Mouse (Mus musculus) forebrain, embryonic 13.5 days (tissue): ENCODE results near the gene Snap29. TPM values are rescaled to one million over a fixed set of nuclear protein-coding genes. Genes with fewer than 3 reads are reported as not detected.

Source experiments
- ATAC-seq: fragments of 200-750 bp; cut with Nextera tagmentation; 2 replicates; pipeline ENCODE4 v1.8.0; 2017
- H3K27ac ChIP-seq: fragments of 300-500 bp; sonication (generic); 2 replicates; pipeline ENCODE4 v1.5.1; 2015; ENCODE audit warnings: inconsistent platforms, mild to moderate bottlenecking, moderate library complexity
- H3K27me3 ChIP-seq: fragments of 300-500 bp; sonication (generic); 2 replicates; pipeline ENCODE4 v1.6.1; 2015; ENCODE audit warnings: mild to moderate bottlenecking, inconsistent platforms
- H3K36me3 ChIP-seq: fragments of 300-500 bp; sonication (generic); 2 replicates; pipeline ENCODE4 v1.6.1; 2015; ENCODE audit warnings: mild to moderate bottlenecking, inconsistent platforms; ENCODE audit not compliant: poor library complexity, severe bottlenecking
- H3K4me1 ChIP-seq: fragments of 300-500 bp; sonication (generic); 2 replicates; pipeline ENCODE4 v1.6.1; 2015; ENCODE audit warnings: inconsistent platforms
- H3K4me2 ChIP-seq: fragments of 300-500 bp; sonication (generic); 2 replicates; pipeline ENCODE4 v1.6.1; 2015; ENCODE audit warnings: inconsistent platforms, mild to moderate bottlenecking, moderate library complexity
- H3K4me3 ChIP-seq: fragments of 300-500 bp; sonication (generic); 2 replicates; pipeline ENCODE4 v1.5.1; 2015; ENCODE audit warnings: mild to moderate bottlenecking, inconsistent platforms
- H3K9ac ChIP-seq: fragments of 300-500 bp; sonication (generic); 2 replicates; pipeline ENCODE4 v1.6.1; 2015; ENCODE audit warnings: mild to moderate bottlenecking, inconsistent platforms
- H3K9me3 ChIP-seq: fragments of 300-500 bp; sonication (generic); replicated peaks from 2 replicates; pipeline ENCODE4 v1.6.1; 2016; ENCODE audit warnings: inconsistent platforms
- WGBS: fragments of 180-500 bp; shearing (Covaris S2); methylation state at CpG from one replicate; pipeline ENCODE4 v1.1.7; 2015; 5-methylcytosine and 5-hydroxymethylcytosine counted together
- polyA plus RNA-seq: library from polyadenylated mRNA; unstranded; fragments of >200 nt; fragmentation: Nextera tagmentation; extraction: Ambion mirVana; gene quantifications from 2 replicates; pipeline ENCODE4 v1.2.1, GENCODE M21; 2015

The Snap29 gene
- polyA plus RNA-seq, 1 experiment from 2014 or later, result 18.2 TPM

DNA sequence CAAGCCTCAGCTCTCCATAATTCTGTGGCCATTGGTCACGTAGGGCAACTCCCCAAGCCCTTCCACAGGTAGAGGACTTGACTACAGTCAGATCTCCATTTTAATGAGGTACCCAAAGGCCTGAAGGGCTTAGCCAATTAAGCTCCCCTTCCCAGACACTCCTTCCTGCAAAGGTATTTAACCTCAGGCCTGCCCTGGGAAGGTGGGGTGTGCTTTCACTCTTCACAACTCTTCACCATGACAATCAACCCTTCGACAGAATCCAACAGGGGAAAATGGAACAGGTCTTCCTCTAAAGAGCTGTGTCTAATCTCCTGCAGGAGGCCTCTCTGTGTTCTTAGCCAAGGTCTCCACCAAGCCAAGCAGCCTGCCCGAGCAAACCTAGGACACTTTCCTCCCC is 17.2 kb downstream of the Snap29 start:
- Histone ChIP-seq H3K9me3 (no peaks in the 10 kb centered on the region), H3K4me2 (no peak overlapping the region), H3K4me1 (no peaks in the 10 kb centered on the region), H3K27me3 (no peaks in the 10 kb centered on the region), H3K36me3 (peaks cover 65% of the 10 kb centered on the region), H3K9ac (no peak overlapping the region), H3K27ac (no peak overlapping the region), H3K4me3 (no peak overlapping the region)
- WGBS, result 82% methylated on average over 3 of the region's 3 CpGs
- no peak for ATAC-seq

DNA sequence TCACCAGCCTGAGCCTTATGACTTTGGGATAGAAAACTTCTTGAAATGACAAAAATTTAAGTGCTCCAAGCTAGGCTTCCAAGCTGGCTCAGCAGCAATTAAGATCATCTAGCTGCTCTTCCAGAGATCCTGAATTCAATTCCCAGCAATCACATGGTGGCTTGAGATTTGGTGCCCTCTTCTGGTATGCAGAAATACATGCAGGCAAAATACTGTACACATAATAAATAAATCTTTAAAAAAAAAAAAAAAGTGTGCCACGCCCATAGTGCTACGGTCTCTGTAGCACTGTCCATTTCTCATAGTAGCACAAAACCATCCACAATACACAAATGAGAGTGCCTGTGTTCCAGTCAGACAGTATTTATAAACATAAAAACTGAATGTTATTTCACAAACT is 26.8 kb downstream of the Snap29 start:
- H3K36me3 ChIP-seq, result peaks cover 23% of the 10 kb centered on the region
- H3K4me1 ChIP-seq, result no peaks in the 10 kb centered on the region
- 82% methylated on average over 2 of the region's 2 CpGs for WGBS
- no peaks in the 10 kb centered on the region for H3K9me3 ChIP-seq
- no peak overlapping the region for H3K27ac ChIP-seq
- H3K27me3 ChIP-seq, result no peaks in the 10 kb centered on the region
- H3K4me2 ChIP-seq, result no peak overlapping the region
- H3K4me3 ChIP-seq, result no peak overlapping the region
- no peak for ATAC-seq
- H3K9ac ChIP-seq, result no peak overlapping the region

GRCm38 (mm10) chr16:17451541-17452372 is 46.0 kb downstream of the Snap29 start, which contains the start of gene Crkl:
Crkl (plus strand) TSS chr16:17451987.
- no peaks in the 10 kb centered on the region for H3K9me3 ChIP-seq
- peak within 1 kb of the TSS; percentile 97 for H3K27ac ChIP-seq
- H3K4me1 ChIP-seq, result peaks cover 32% of the 10 kb centered on the region
- peak within 1 kb of the TSS; percentile 99 for H3K9ac ChIP-seq
- H3K4me2 ChIP-seq, result peak within 1 kb of the TSS; percentile 96
- no peaks in the 10 kb centered on the region for H3K27me3 ChIP-seq
- H3K36me3 ChIP-seq, result peaks cover 19% of the 10 kb centered on the region
- ATAC-seq, result peak; percentile 97
- WGBS, result under 1% methylated on average over 63 of the region's 63 CpGs
- H3K4me3 ChIP-seq, result peak within 1 kb of the TSS; percentile 97

DNA sequence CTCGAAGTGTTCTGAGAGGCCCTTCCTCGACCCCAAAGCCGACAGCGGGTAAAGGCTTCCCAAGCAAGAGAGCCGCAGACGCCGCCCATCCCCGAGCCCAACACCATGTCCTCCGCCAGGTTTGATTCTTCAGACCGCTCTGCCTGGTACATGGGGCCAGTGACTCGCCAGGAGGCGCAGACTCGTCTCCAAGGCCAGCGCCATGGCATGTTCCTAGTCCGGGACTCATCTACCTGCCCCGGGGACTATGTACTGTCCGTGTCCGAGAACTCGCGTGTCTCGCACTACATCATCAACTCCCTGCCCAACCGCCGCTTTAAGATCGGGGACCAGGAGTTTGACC is 46.6 kb downstream of the Snap29 start:
- Histone ChIP-seq H3K27ac (peak overlapping the region; percentile 97), H3K9me3 (no peaks in the 10 kb centered on the region), H3K36me3 (peaks cover 25% of the 10 kb centered on the region), H3K9ac (peak overlapping the region; percentile 99), H3K4me2 (peak overlapping the region; percentile 96), H3K4me3 (peak overlapping the region; percentile 97), H3K4me1 (peaks cover 38% of the 10 kb centered on the region), H3K27me3 (no peaks in the 10 kb centered on the region)
- peak; percentile 57 for ATAC-seq
- WGBS, result 0% methylated on average over 24 of the region's 24 CpGs

DNA sequence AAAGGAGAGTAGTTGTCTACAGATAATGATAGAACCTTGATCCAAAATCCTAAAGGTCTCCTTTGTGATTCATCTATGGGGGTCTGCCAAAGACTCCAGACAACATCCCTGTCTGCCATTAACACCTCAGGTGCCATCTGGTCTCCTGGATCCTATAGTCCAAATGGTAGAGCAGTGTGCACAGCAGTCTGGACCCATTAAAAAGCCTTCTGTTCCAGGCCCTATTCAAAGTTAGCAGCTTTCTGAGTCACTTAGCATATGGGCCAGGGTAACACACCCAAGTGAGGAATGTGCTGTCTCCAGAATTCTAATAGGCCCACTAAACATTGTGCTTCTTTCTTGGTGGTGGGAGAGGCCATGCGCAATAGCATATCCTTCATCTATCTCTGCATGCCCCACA is 51.1 kb downstream of the Snap29 start:
- ATAC-seq, result no peak
- Histone ChIP-seq H3K9ac (no peak overlapping the region), H3K27ac (no peak overlapping the region), H3K36me3 (peaks cover 51% of the 10 kb centered on the region), H3K4me2 (no peak overlapping the region), H3K27me3 (no peaks in the 10 kb centered on the region), H3K4me1 (peaks cover 37% of the 10 kb centered on the region), H3K4me3 (no peak overlapping the region), H3K9me3 (no peaks in the 10 kb centered on the region)
- 93% methylated on average over 1 of the region's 1 CpGs for WGBS

GRCm38 (mm10) chr16:17460254-17460653 is 54.5 kb downstream of the Snap29 start:
- no peaks in the 10 kb centered on the region for H3K27me3 ChIP-seq
- no peak overlapping the region for H3K4me2 ChIP-seq
- no peak overlapping the region for H3K27ac ChIP-seq
- no peak overlapping the region for H3K9ac ChIP-seq
- H3K4me3 ChIP-seq, result no peak overlapping the region
- no peaks in the 10 kb centered on the region for H3K9me3 ChIP-seq
- ATAC-seq, result no peak
- H3K36me3 ChIP-seq, result peaks cover 46% of the 10 kb centered on the region
- WGBS, result 93% methylated on average over 4 of the region's 4 CpGs
- H3K4me1 ChIP-seq, result peaks cover 22% of the 10 kb centered on the region

DNA sequence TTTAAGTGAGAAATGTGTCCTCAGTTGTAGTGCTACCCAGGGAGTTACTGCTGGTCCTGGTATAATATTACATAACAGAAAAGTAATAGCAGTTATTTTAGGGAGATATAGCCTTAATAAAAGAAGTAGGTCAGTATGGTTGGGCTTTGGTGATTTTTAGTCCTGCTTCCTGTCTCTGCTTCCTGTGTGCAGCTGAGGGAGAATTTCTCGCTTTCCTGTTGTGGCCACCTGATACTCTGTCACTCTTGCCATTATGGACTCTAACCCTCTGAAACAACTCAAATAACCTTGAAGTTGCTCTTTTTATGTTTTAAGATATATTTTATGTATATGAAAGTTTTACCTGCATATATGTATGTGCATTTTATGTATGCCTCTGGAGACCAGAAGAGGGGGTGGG is 55.8 kb downstream of the Snap29 start:
- Histone ChIP-seq H3K27me3 (no peaks in the 10 kb centered on the region), H3K36me3 (peaks cover 34% of the 10 kb centered on the region), H3K27ac (no peak overlapping the region), H3K4me1 (peaks cover 10% of the 10 kb centered on the region), H3K4me3 (no peak overlapping the region), H3K4me2 (no peak overlapping the region), H3K9me3 (no peaks in the 10 kb centered on the region), H3K9ac (no peak overlapping the region)
- no peak for ATAC-seq
- WGBS, result 94% methylated on average over 1 of the region's 1 CpGs

DNA sequence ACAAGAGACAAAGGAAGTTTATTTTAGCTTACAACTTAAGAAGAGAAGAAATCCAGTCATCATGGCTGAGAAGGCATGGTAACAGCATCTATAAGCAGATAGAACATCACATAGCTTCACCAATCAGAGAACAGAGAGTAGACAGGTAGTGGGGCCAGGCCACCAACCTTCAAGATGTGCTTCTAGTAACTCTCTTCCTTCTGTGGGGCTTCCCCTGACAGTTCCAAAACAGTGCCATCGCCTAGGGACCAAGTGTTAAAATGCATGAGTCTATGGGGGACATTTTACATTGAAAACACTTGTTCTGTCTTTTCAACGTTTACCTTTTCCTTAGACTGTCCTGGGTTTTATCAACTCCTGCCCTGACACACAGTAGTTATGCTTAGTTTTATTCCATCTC is 57.4 kb downstream of the Snap29 start:
- 88% methylated on average over 2 of the region's 2 CpGs for WGBS
- no peak overlapping the region for H3K4me3 ChIP-seq
- no peak overlapping the region for H3K27ac ChIP-seq
- no peak overlapping the region for H3K9ac ChIP-seq
- H3K27me3 ChIP-seq, result no peaks in the 10 kb centered on the region
- ATAC-seq, result no peak
- no peaks in the 10 kb centered on the region for H3K9me3 ChIP-seq
- H3K4me1 ChIP-seq, result no peaks in the 10 kb centered on the region
- peaks cover 18% of the 10 kb centered on the region for H3K36me3 ChIP-seq
- no peak overlapping the region for H3K4me2 ChIP-seq

DNA sequence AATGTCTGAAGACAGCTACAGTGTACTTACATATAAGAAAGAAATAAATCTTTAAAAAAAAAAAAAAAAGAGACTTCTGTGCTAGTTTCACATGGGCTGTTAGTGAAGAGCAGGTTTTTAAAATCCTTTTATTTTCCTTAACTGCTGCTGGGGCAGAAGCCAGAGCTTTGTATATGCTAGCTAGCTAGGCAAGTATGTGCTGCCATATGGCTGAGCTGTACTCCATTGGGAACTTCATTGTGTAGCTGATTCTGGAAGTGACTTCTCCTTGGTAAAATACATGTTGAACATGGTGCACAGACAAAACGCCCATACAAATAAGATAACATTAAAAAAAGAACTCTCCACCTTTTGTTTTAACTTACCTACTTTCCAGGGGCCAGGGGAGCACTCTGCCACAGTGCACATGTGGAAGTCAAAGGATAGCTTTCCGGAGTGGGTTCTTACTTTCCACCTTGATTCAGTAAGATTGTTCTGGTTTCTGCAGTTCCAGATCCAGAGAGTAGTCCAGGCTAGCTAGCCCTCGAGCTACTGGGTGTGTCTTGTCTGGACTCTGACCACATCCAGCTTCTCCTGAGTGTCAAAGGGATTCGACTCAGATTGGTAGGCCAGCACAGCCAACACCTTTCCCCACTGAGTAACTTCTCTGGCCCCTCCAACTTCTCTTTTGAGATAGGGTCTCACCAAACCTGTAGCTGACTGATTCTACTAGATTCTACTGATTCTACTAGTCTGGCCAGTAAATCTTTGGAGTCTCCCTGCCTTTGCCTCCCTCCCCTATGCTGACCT is 61.3 kb downstream of the Snap29 start:
- H3K4me2 ChIP-seq, result no peak overlapping the region
- H3K4me3 ChIP-seq, result no peak overlapping the region
- H3K9ac ChIP-seq, result no peak overlapping the region
- H3K4me1 ChIP-seq, result no peaks in the 10 kb centered on the region
- no peak overlapping the region for H3K27ac ChIP-seq
- peaks cover 25% of the 10 kb centered on the region for H3K36me3 ChIP-seq
- no peaks in the 10 kb centered on the region for H3K9me3 ChIP-seq
- WGBS, result 86% methylated on average over 4 of the region's 4 CpGs
- H3K27me3 ChIP-seq, result no peaks in the 10 kb centered on the region
- ATAC-seq, result no peak

DNA sequence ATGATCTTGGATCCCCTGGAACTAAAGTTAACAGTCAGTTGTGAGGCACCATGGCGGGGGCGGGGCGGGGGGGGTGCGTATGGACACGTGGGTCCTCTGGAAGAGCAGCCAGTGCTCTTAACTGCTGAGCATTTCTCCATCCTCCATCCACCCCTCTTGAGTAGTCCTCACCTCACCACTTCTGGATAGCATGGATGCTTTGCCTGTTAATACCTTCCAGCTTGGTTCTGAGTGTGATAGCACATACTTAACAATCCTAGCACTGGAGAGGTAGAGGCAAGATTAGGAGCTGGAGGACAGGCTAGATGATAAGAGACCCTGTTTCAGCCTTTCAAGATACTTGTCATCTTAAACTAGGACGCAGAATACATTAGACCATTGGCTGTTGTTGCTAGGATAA is 66.7 kb downstream of the Snap29 start:
- H3K36me3 ChIP-seq, result peaks cover 52% of the 10 kb centered on the region
- no peaks in the 10 kb centered on the region for H3K9me3 ChIP-seq
- 90% methylated on average over 6 of the region's 6 CpGs for WGBS
- ATAC-seq, result no peak
- no peaks in the 10 kb centered on the region for H3K27me3 ChIP-seq
- H3K9ac ChIP-seq, result no peak overlapping the region
- no peak overlapping the region for H3K27ac ChIP-seq
- no peak overlapping the region for H3K4me3 ChIP-seq
- H3K4me2 ChIP-seq, result no peak overlapping the region
- H3K4me1 ChIP-seq, result peaks cover 3% of the 10 kb centered on the region

- no peak overlapping the region for H3K27ac ChIP-seq
- H3K4me3 ChIP-seq, result no peak overlapping the region
- H3K36me3 ChIP-seq, result peaks cover 54% of the 10 kb centered on the region
- ATAC-seq, result no peak
- peaks cover 3% of the 10 kb centered on the region for H3K4me1 ChIP-seq
- H3K4me2 ChIP-seq, result no peak overlapping the region
- H3K9ac ChIP-seq, result no peak overlapping the region
- H3K27me3 ChIP-seq, result no peaks in the 10 kb centered on the region
- H3K9me3 ChIP-seq, result no peaks in the 10 kb centered on the region
These were observed 68.3 kb downstream of the Snap29 start for GRCm38 (mm10) chr16:17474091-17474490.

- peaks cover 3% of the 10 kb centered on the region for H3K4me1 ChIP-seq
- no peak overlapping the region for H3K9ac ChIP-seq
- H3K27me3 ChIP-seq, result no peaks in the 10 kb centered on the region
- H3K27ac ChIP-seq, result no peak overlapping the region
- H3K36me3 ChIP-seq, result peaks cover 53% of the 10 kb centered on the region
- ATAC-seq, result no peak
- H3K9me3 ChIP-seq, result no peaks in the 10 kb centered on the region
- H3K4me2 ChIP-seq, result no peak overlapping the region
- WGBS, result 79% methylated on average over 2 of the region's 2 CpGs
- no peak overlapping the region for H3K4me3 ChIP-seq
These were observed 69.0 kb downstream of the Snap29 start for GRCm38 (mm10) chr16:17474761-17475160.
